Mouse (Mus musculus) gastrocnemius, adult 2 months (tissue): ENCODE results near the gene Sptbn4. TPM values are rescaled to one million over a fixed set of nuclear protein-coding genes. Genes with fewer than 3 reads are reported as not detected.
A peak's percentile ranks its signal among the peaks of the same experiment; 100 is the strongest.

Experiments used
- DNase-seq: peaks from one replicate; pipeline ENCODE4 v3.0.0; 2022
- H3K27ac ChIP-seq: fragments of 200-600 bp; 2 replicates; pipeline ENCODE4 v1.8.1; 2022; ENCODE audit warnings: mild to moderate bottlenecking
- H3K4me3 ChIP-seq: fragments of 200-600 bp; 2 replicates; pipeline ENCODE4 v1.8.1; 2022; ENCODE audit warnings: mild to moderate bottlenecking, moderate library complexity
- CTCF ChIP-seq: fragments of 200-600 bp; IDR thresholded peaks from 2 replicates; pipeline ENCODE4 v1.8.1; 2022; ENCODE audit warnings: antibody characterized with exemption, mild to moderate bottlenecking, moderate library complexity
- intact Hi-C: fragments of 180-260 bp; cut with DNase I; formaldehyde crosslinking; loops from one replicate; pipeline ENCODE4 v1.15.1; 2025
- total RNA-seq, 2 experiments: library from RNA; stranded (reverse); gene quantifications; 2 replicates each; pipeline ENCODE4 v1.2.3; 2021

The Sptbn4 gene
- total RNA-seq, 2 experiments from 2014 or later: 0.03 TPM; not detected in 1

- intact Hi-C loops: loop anchor here (5.0 kb wide), 3 partner anchors 63 to 388 kb away; partner anchors contain the start of genes Blvrb and Sptbn4
- no peak overlapping the region for H3K4me3 ChIP-seq
- no peak overlapping the region for H3K27ac ChIP-seq
- TF ChIP-seq CTCF: no peak
- no peak for DNase-seq
Observed at GRCm38 (mm10) chr7:27339519-27339918, 108.0 kb downstream of the Sptbn4 start.

- intact Hi-C loops: loop anchor here (5.0 kb wide), 3 partner anchors 63 to 388 kb away; partner anchors contain the start of genes Blvrb and Sptbn4
- TF ChIP-seq CTCF: no peak
- no peak overlapping the region for H3K27ac ChIP-seq
- no peak overlapping the region for H3K4me3 ChIP-seq
- DNase-seq: no peak
Observed at GRCm38 (mm10) chr7:27339114-27339513, 108.4 kb downstream of the Sptbn4 start.

GRCm38 (mm10) chr7:27337175-27337853 is 110.2 kb downstream of the Sptbn4 start, which contains the start of gene Ltbp4:
TSS of gene Ltbp4 (minus strand) at chr7:27337692.
- no peak within 1 kb of the TSS for H3K27ac ChIP-seq
- intact Hi-C loops: loop anchor here (2.0 to 5.0 kb wide), 4 partner anchors 17 to 390 kb away; partner anchors contain the start of genes Blvrb and Sptbn4
- H3K4me3 ChIP-seq: peak within 1 kb of the TSS; percentile 56
- DNase-seq: peak; percentile 60
- no peak for TF ChIP-seq CTCF

- TF ChIP-seq CTCF: no peak; the same call in 1 of the 2 replicates
- peak overlapping the region; percentile 68 for H3K27ac ChIP-seq
- DNase-seq: peak; percentile 92
- intact Hi-C loops: loop anchor here (1.0 to 5.0 kb wide), 6 partner anchors 19 to 391 kb away; partner anchors contain the start of genes Blvrb and Sptbn4
- peak overlapping the region; percentile 46 for H3K4me3 ChIP-seq
Observed at GRCm38 (mm10) chr7:27335928-27336823, 111.3 kb downstream of the Sptbn4 start.

GRCm38 (mm10) chr7:27335011-27335720 is 112.3 kb downstream of the Sptbn4 start:
- TF ChIP-seq CTCF: no peak
- no peak for DNase-seq
- H3K27ac ChIP-seq: peak overlapping the region; percentile 92
- peak overlapping the region; percentile 87 for H3K4me3 ChIP-seq
- intact Hi-C loops: loop anchor here (5.0 kb wide), 3 partner anchors 67 to 392 kb away; partner anchors contain the start of genes Blvrb and Sptbn4

GRCm38 (mm10) chr7:27334405-27334911 is 113.0 kb downstream of the Sptbn4 start:
- peak overlapping the region; percentile 92 for H3K27ac ChIP-seq
- peak overlapping the region; percentile 87 for H3K4me3 ChIP-seq
- DNase-seq: peak; percentile 81
- intact Hi-C loops: loop anchor here (5.0 kb wide), 1 partner anchor 353 kb away; the partner anchor contains the start of gene Zfp607b
- peak; percentile 48 for TF ChIP-seq CTCF

GRCm38 (mm10) chr7:27333316-27333941 is 114.1 kb downstream of the Sptbn4 start:
- peak overlapping the region; percentile 92 for H3K27ac ChIP-seq
- peak; percentile 66 for DNase-seq
- intact Hi-C loops: loop anchor here (5.0 kb wide), 1 partner anchor 354 kb away; the partner anchor contains the start of gene Zfp607b
- TF ChIP-seq CTCF: no peak
- peak overlapping the region; percentile 87 for H3K4me3 ChIP-seq

- Histone ChIP-seq H3K27ac (peak overlapping the region; percentile 92), H3K4me3 (peak overlapping the region; percentile 87)
- TF ChIP-seq CTCF: peak; percentile 93
- DNase-seq: peak; percentile 93
- intact Hi-C loops: loop anchor here (5.0 kb wide), 1 partner anchor 355 kb away; the partner anchor contains the start of gene Zfp607b
Observed at GRCm38 (mm10) chr7:27332353-27333199, 114.9 kb downstream of the Sptbn4 start.

- no peak for DNase-seq
Observed at GRCm38 (mm10) chr7:27331854-27332253, 115.6 kb downstream of the Sptbn4 start.

GRCm38 (mm10) chr7:27331541-27331851 is 116.0 kb downstream of the Sptbn4 start:
- intact Hi-C loops: loop anchor here (5.0 kb wide), 1 partner anchor 356 kb away; the partner anchor contains the start of gene Zfp607b
- Histone ChIP-seq H3K4me3 (peak overlapping the region; percentile 87), H3K27ac (peak overlapping the region; percentile 92)
- no peak for TF ChIP-seq CTCF
- peak; percentile 67 for DNase-seq

More at GRCm38 (mm10) chr7:27331854-27332253, 115.6 kb downstream of the Sptbn4 start:
- no peak for TF ChIP-seq CTCF
- Histone ChIP-seq H3K4me3 (peak overlapping the region; percentile 87), H3K27ac (peak overlapping the region; percentile 92)
- intact Hi-C loops: loop anchor here (5.0 kb wide), 1 partner anchor 355 kb away; the partner anchor contains the start of gene Zfp607b
